Mouse (Mus musculus) lung, embryonic 16.5 days (tissue): ENCODE measurements around the gene Arhgap1. TPM values are rescaled to one million over a fixed set of nuclear protein-coding genes. Genes with fewer than 3 reads are reported as not detected.
"Not testable (repeated sequence)": the region's sequence is repeated elsewhere in the genome, so short reads cannot be mapped to it uniquely, and the experiment has no call there.

ENCODE experiments used
- ATAC-seq: fragments of 200-750 bp; cut with Nextera tagmentation; 2 replicates; pipeline ENCODE4 v1.8.0; 2017; ENCODE audit warnings: low read depth, mild to moderate bottlenecking, moderate library complexity
- H3K27ac ChIP-seq: fragments of 300-500 bp; sonication (generic); 2 replicates; pipeline ENCODE4 v1.5.1; 2014; ENCODE audit warnings: mild to moderate bottlenecking, control low read depth, low read length
- H3K27me3 ChIP-seq: fragments of 300-500 bp; sonication (generic); 2 replicates; pipeline ENCODE4 v1.6.1; 2014; ENCODE audit warnings: low read depth, low read length, mixed read lengths; ENCODE audit not compliant: control insufficient read depth, insufficient read depth
- H3K36me3 ChIP-seq: fragments of 300-500 bp; sonication (generic); 2 replicates; pipeline ENCODE4 v1.6.1; 2014; ENCODE audit warnings: low read length; ENCODE audit not compliant: control insufficient read depth, insufficient read depth
- H3K4me1 ChIP-seq: fragments of 300-500 bp; sonication (generic); replicated peaks from 2 replicates; pipeline ENCODE4 v1.6.1; 2014; ENCODE audit warnings: low read length, mixed read lengths; ENCODE audit not compliant: control insufficient read depth, insufficient read depth
- H3K4me2 ChIP-seq: fragments of 300-500 bp; sonication (generic); 2 replicates; pipeline ENCODE4 v1.6.1; 2014; ENCODE audit warnings: low read depth, low read length, control low read depth
- H3K4me3 ChIP-seq: fragments of 300-500 bp; sonication (generic); 2 replicates; pipeline ENCODE4 v1.5.1; 2014; ENCODE audit warnings: mild to moderate bottlenecking, low read length, control low read depth
- H3K9ac ChIP-seq: fragments of 300-500 bp; sonication (generic); 2 replicates; pipeline ENCODE4 v1.6.1; 2014; ENCODE audit warnings: low read length, control low read depth
- H3K9me3 ChIP-seq: fragments of 300-500 bp; sonication (generic); 2 replicates; pipeline ENCODE4 v1.6.1; 2016; ENCODE audit warnings: low read length; ENCODE audit not compliant: control insufficient read depth
- WGBS: fragments of 180-500 bp; shearing (Covaris S2); extraction: QIAGEN DNeasy Blood & Tissue Kit; methylation state at CpG from one replicate; pipeline ENCODE4 v1.1.7; 2014; 5-methylcytosine and 5-hydroxymethylcytosine counted together
- polyA plus RNA-seq: library from polyadenylated mRNA; unstranded; fragments of >200 nt; fragmentation: Nextera tagmentation; extraction: Ambion mirVana; gene quantifications from 2 replicates; pipeline ENCODE4 v1.2.1, GENCODE M21; 2015

The Arhgap1 gene
- polyA plus RNA-seq, result 157 and 159 TPM in 2 replicates

- H3K4me1 ChIP-seq, result peaks cover 20% of the 10 kb centered on the region
- H3K9ac ChIP-seq, result peak within 1 kb of the TSS; percentile 86
- under 1% methylated on average over 44 of the region's 44 CpGs for WGBS
- peak within 1 kb of the TSS; percentile 91 for H3K27ac ChIP-seq
- H3K9me3 ChIP-seq, result no peaks in the 10 kb centered on the region
- ATAC-seq, result peak; percentile 97
- no peaks in the 10 kb centered on the region for H3K27me3 ChIP-seq
- peak within 1 kb of the TSS; percentile 74 for H3K4me3 ChIP-seq
- peak within 1 kb of the TSS; percentile 82 for H3K4me2 ChIP-seq
- H3K36me3 ChIP-seq, result peaks cover 34% of the 10 kb centered on the region
Measured at GRCm38 (mm10) chr2:91649553-91650359, at the start of gene Arhgap1, which contains the start of gene Zfp408. Arhgap1 (plus strand) TSS chr2:91649860. Zfp408 (minus strand) TSS chr2:91649791.

GRCm38 (mm10) chr2:91600475-91600874 lies 49.2 kb upstream of the Arhgap1 start:
- Histone ChIP-seq H3K27ac (no peak overlapping the region), H3K9ac (no peak overlapping the region), H3K4me2 (no peak overlapping the region), H3K36me3 (peaks cover 62% of the 10 kb centered on the region), H3K4me3 (no peak overlapping the region), H3K9me3 (no peaks in the 10 kb centered on the region), H3K4me1 (no peaks in the 10 kb centered on the region), H3K27me3 (no peaks in the 10 kb centered on the region)
- no peak for ATAC-seq
- 92% methylated on average over 4 of the region's 4 CpGs for WGBS

- Histone ChIP-seq H3K9me3 (no peaks in the 10 kb centered on the region), H3K27ac (no peak overlapping the region), H3K27me3 (no peaks in the 10 kb centered on the region), H3K4me3 (no peak overlapping the region), H3K36me3 (peaks cover 59% of the 10 kb centered on the region), H3K9ac (no peak overlapping the region), H3K4me1 (no peaks in the 10 kb centered on the region), H3K4me2 (no peak overlapping the region)
- ATAC-seq, result no peak
- 88% methylated on average over 4 of the region's 4 CpGs for WGBS
Measured at GRCm38 (mm10) chr2:91602389-91602788, 47.3 kb upstream of the Arhgap1 start.

- H3K4me2 ChIP-seq, H3K9ac ChIP-seq, H3K4me3 ChIP-seq, ATAC-seq, H3K27me3 ChIP-seq, H3K27ac ChIP-seq, H3K4me1 ChIP-seq, H3K9me3 ChIP-seq: not testable (repeated sequence)
- peaks cover 33% of the 10 kb centered on the region for H3K36me3 ChIP-seq
Measured at GRCm38 (mm10) chr2:91609370-91609769, 40.3 kb upstream of the Arhgap1 start.

- H3K4me2 ChIP-seq, result no peak overlapping the region
- ATAC-seq, result no peak
- no peaks in the 10 kb centered on the region for H3K4me1 ChIP-seq
- no peak overlapping the region for H3K9ac ChIP-seq
- WGBS, result 89% methylated on average over 5 of the region's 5 CpGs
- H3K27ac ChIP-seq, result no peak overlapping the region
- no peak overlapping the region for H3K4me3 ChIP-seq
- H3K36me3 ChIP-seq, result peaks cover 40% of the 10 kb centered on the region
- H3K27me3 ChIP-seq, result no peaks in the 10 kb centered on the region
- H3K9me3 ChIP-seq, result no peaks in the 10 kb centered on the region
Measured at GRCm38 (mm10) chr2:91622356-91622755, 27.3 kb upstream of the Arhgap1 start.

- H3K4me3 ChIP-seq, H3K27ac ChIP-seq, H3K9ac ChIP-seq, ATAC-seq, H3K4me2 ChIP-seq, H3K4me1 ChIP-seq, H3K9me3 ChIP-seq, H3K27me3 ChIP-seq: not testable (repeated sequence)
- 95% methylated on average over 7 of the region's 7 CpGs for WGBS
- peaks cover 31% of the 10 kb centered on the region for H3K36me3 ChIP-seq
Measured at GRCm38 (mm10) chr2:91623366-91623765, 26.3 kb upstream of the Arhgap1 start.

- Histone ChIP-seq H3K9ac (no peak overlapping the region), H3K4me1 (no peaks in the 10 kb centered on the region), H3K27me3 (no peaks in the 10 kb centered on the region), H3K36me3 (peaks cover 3% of the 10 kb centered on the region), H3K4me3 (no peak overlapping the region), H3K27ac (no peak overlapping the region), H3K9me3 (no peaks in the 10 kb centered on the region), H3K4me2 (no peak overlapping the region)
- ATAC-seq, result no peak
- 62% methylated on average over 5 of the region's 5 CpGs for WGBS
Measured at GRCm38 (mm10) chr2:91627486-91627885, 22.2 kb upstream of the Arhgap1 start.

GRCm38 (mm10) chr2:91628171-91628570 lies 21.5 kb upstream of the Arhgap1 start:
- ATAC-seq, result no peak
- Histone ChIP-seq H3K4me3 (no peak overlapping the region), H3K36me3 (no peaks in the 10 kb centered on the region), H3K4me1 (no peaks in the 10 kb centered on the region), H3K27me3 (no peaks in the 10 kb centered on the region), H3K4me2 (no peak overlapping the region), H3K9ac (no peak overlapping the region), H3K9me3 (no peaks in the 10 kb centered on the region), H3K27ac (no peak overlapping the region)
- 85% methylated on average over 8 of the region's 8 CpGs for WGBS

- Histone ChIP-seq H3K36me3 (no peaks in the 10 kb centered on the region), H3K27ac (no peak overlapping the region), H3K27me3 (no peaks in the 10 kb centered on the region), H3K9ac (no peak overlapping the region), H3K9me3 (no peaks in the 10 kb centered on the region), H3K4me3 (no peak overlapping the region), H3K4me1 (no peaks in the 10 kb centered on the region), H3K4me2 (no peak overlapping the region)
- no peak for ATAC-seq
- 82% methylated on average over 18 of the region's 18 CpGs for WGBS
Measured at GRCm38 (mm10) chr2:91629682-91630081, 20.0 kb upstream of the Arhgap1 start.
